In the genomic region with DNA sequence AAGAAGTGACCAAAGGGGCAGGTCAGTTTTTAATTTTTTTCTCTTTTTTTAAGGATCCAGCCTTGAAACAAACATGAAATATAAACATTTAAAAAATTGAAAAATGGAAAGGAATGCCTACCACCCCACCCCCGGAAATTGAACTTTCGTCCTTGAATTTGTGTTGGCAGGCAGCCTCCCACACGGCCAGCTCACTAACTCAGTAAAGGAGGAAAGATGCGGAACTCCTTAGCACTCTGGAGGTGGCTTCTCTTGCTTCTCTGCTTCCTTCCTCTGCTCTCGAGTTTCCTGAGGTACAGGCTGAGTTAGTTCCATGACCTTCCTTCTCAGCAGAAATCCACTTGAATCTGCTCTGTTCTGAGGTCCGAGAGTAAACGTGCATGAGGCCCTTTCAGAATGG, we compare ENCODE assay signal across 14 mouse cellular contexts. TPM values are rescaled to one million over a fixed set of nuclear protein-coding genes. Genes with fewer than 3 reads are reported as not detected.
DNase-seq lines count a peak whose midpoint lies in the region; ATAC-seq and TF ChIP-seq lines count a peak whose summit lies in the region.
"Had no signal": no experiment of that assay in that cellular context is flagged by ENCODE, and none has a peak within 500 bp of the region (broad histone marks: within the 10 kb centered on the region; RNA-seq: fewer than 3 reads in every experiment).

No protein-coding gene starts in this region.

- no peak for TF ChIP-seq POLR2A in liver, adult 2 months (IDR thresholded peaks at IDR 0.05; ENCODE audit: extremely low read depth, insufficient read depth, low read length)
- no peak for TF ChIP-seq POLR2A in embryonic fibroblast, embryonic 13.5 days (IDR thresholded peaks at IDR 0.05; ENCODE audit: low read depth, low read length)

- peaks cover 13% of the 10 kb centered on the region; the same call in 1 of the 2 replicates for H3K79me2 ChIP-seq in liver, adult 2 months (ENCODE audit: control insufficient read depth, insufficient read depth, low read length)

- no peak overlapping the region for H3K27ac ChIP-seq in heart, embryonic 10.5 days
- no peak overlapping the region for H3K27ac ChIP-seq in heart, embryonic 12.5 days (ENCODE audit: poor library complexity, severe bottlenecking)
- H3K27ac ChIP-seq in liver, adult 2 months (replicated peaks; ENCODE audit: insufficient read depth, low read depth, low read length): 0 out of 2 replicates have a peak overlapping the region, but pooled peaks have one; percentile 9
- peak overlapping the region; percentile 59 for H3K27ac ChIP-seq in embryonic fibroblast, embryonic 13.5 days (ENCODE audit: insufficient read depth, low read length)
- H3K27ac ChIP-seq: midbrain, embryonic 10.5 days had no signal

- WGBS in heart, embryonic 10.5 days: 54% methylated on average over 7 of the region's 7 CpGs
- 41% methylated on average over 7 of the region's 7 CpGs for WGBS in heart, embryonic 12.5 days
- WGBS in liver, adult 2 months: 18% methylated on average over 7 of the region's 7 CpGs

- peak; percentile 41 for DNase-seq in heart, embryonic 10.5 days (ENCODE audit: low spot score)
- peak; percentile 22 for DNase-seq in liver, adult 2 months (ENCODE audit: extremely low read depth, low read depth, low spot score)
- DNase-seq in liver (no peak), 3T3-L1 (ENCODE audit: low read depth, low spot score) (peak; percentile 42)
- DNase-seq: cerebellum, adult 9-10 months; forebrain, postnatal 0 days; gastrocnemius, postnatal 36 days; layer of hippocampus, postnatal 36 days; right cerebral cortex, postnatal 4 days had no signal

- H3K27me3 ChIP-seq in heart, embryonic 10.5 days (ENCODE audit: insufficient read depth, poor library complexity, severe bottlenecking): no peaks in the 10 kb centered on the region
- H3K27me3 ChIP-seq in heart, embryonic 12.5 days (replicated peaks): no peaks in the 10 kb centered on the region
- H3K27me3 ChIP-seq in liver, adult 2 months (ENCODE audit: control insufficient read depth, insufficient read depth, low read length): no peaks in the 10 kb centered on the region

- H3K9ac ChIP-seq in heart, embryonic 12.5 days: no peak overlapping the region
- H3K9ac ChIP-seq in liver, adult 2 months (ENCODE audit: low read depth, low read length): no peak overlapping the region
- H3K9ac ChIP-seq: forebrain, postnatal 0 days; hindbrain, embryonic 14.5 days had no signal

- no peak for ATAC-seq in heart, embryonic 12.5 days (ENCODE audit: insufficient number of reproducible peaks, low FRiP score)
- ATAC-seq in CD4-positive, CD25-positive, alpha-beta regulatory T cell, adult 4 months: no peak
- ATAC-seq: forebrain, postnatal 0 days had no signal

- H3K9me3 ChIP-seq in heart, embryonic 10.5 days: no peaks in the 10 kb centered on the region
- no peaks in the 10 kb centered on the region for H3K9me3 ChIP-seq in heart, embryonic 12.5 days (replicated peaks)
- H3K9me3 ChIP-seq: midbrain, embryonic 10.5 days had no signal

- TF ChIP-seq CTCF in liver, adult 2 months (IDR thresholded peaks at IDR 0.05; ENCODE audit: low read depth, low read length): no peak
- TF ChIP-seq CTCF in embryonic fibroblast, embryonic 13.5 days (IDR thresholded peaks at IDR 0.05; ENCODE audit: borderline replicate concordance, insufficient read depth, low read length): no peak

- H3K36me3 ChIP-seq in heart, embryonic 10.5 days: no peaks in the 10 kb centered on the region
- H3K36me3 ChIP-seq in heart, embryonic 12.5 days: no peaks in the 10 kb centered on the region
- H3K36me3 ChIP-seq in liver, adult 2 months (ENCODE audit: control insufficient read depth, insufficient read depth, low read length): peaks cover 6% of the 10 kb centered on the region; the same call in 1 of the 2 replicates
- H3K36me3 ChIP-seq: midbrain, embryonic 10.5 days had no signal

- peaks cover 34% of the 10 kb centered on the region for H3K4me1 ChIP-seq in heart, embryonic 10.5 days
- H3K4me1 ChIP-seq in heart, embryonic 12.5 days (replicated peaks): peaks cover 36% of the 10 kb centered on the region
- peaks cover 5% of the 10 kb centered on the region for H3K4me1 ChIP-seq in liver, adult 2 months (ENCODE audit: control insufficient read depth, insufficient read depth, low read length)
- peaks cover 11% of the 10 kb centered on the region for H3K4me1 ChIP-seq in embryonic fibroblast, embryonic 13.5 days (ENCODE audit: control insufficient read depth, insufficient read depth, low read length)

- H3K4me3 ChIP-seq in heart, embryonic 10.5 days: no peak overlapping the region
- H3K4me3 ChIP-seq in heart, embryonic 12.5 days: no peak overlapping the region
- no peak overlapping the region for H3K4me3 ChIP-seq in liver, adult 2 months (ENCODE audit: insufficient read depth, low read depth, low read length)
- H3K4me3 ChIP-seq in embryonic fibroblast, embryonic 13.5 days (ENCODE audit: insufficient read depth, low read length): no peak overlapping the region
- H3K4me3 ChIP-seq: midbrain, embryonic 10.5 days had no signal

- no peak overlapping the region for H3K4me2 ChIP-seq in heart, embryonic 12.5 days

RNA-seq across cellular contexts. Expression of a gene that starts 4.7 kb away (rescaled TPM):
- 20.6 and 28.8 TPM in 2 replicates for polyA plus RNA-seq in heart, embryonic 10.5 days (2016; fragmentation: Nextera tagmentation; extraction: Ambion mirVana)
- polyA plus RNA-seq in heart, embryonic 12.5 days (2016; fragmentation: Nextera tagmentation; extraction: Ambion mirVana): 19.8 and 24.6 TPM in 2 replicates
- total RNA-seq in liver, adult 2 months (2014; rRNA removed): 11.2 and 11.5 TPM in 2 replicates
- 30.2 and 51.0 TPM in 2 replicates for polyA plus RNA-seq in liver, adult 2 months (2012; rRNA removed)
- polyA plus RNA-seq in embryonic fibroblast, embryonic 13.5 days (2011; ENCODE audit: insufficient read length, low read depth, missing spikeins): 19.9 and 41.4 TPM in 2 replicates
- polyA plus RNA-seq in CD4-positive, CD25-positive, alpha-beta regulatory T cell, adult 4 months (2017; shearing (Covaris generic)): 1 to 10 TPM; 5.8 to 9.9 TPM

RNA-seq across cellular contexts. Expression of a gene that starts 37.8 kb away (rescaled TPM):
- polyA plus RNA-seq in heart, embryonic 10.5 days (2016; fragmentation: Nextera tagmentation; extraction: Ambion mirVana): 190 and 243 TPM in 2 replicates
- 166 and 167 TPM in 2 replicates for polyA plus RNA-seq in heart, embryonic 12.5 days (2016; fragmentation: Nextera tagmentation; extraction: Ambion mirVana)
- total RNA-seq in liver, adult 2 months (2014; rRNA removed): 22.8 and 27.8 TPM in 2 replicates
- polyA plus RNA-seq in liver, adult 2 months (2012; rRNA removed): 3.7 TPM in 2 replicates
- polyA plus RNA-seq in embryonic fibroblast, embryonic 13.5 days (2011; ENCODE audit: insufficient read length, low read depth, missing spikeins): 496 and 532 TPM in 2 replicates
- polyA plus RNA-seq in CD4-positive, CD25-positive, alpha-beta regulatory T cell, adult 4 months (2017; shearing (Covaris generic)): 100 to 1,000 TPM; 105 to 108 TPM

Comparison
In these comparisons a context has a peak if more than half of its experiments do, and no peak if none do; other contexts are left out.
1. H3K27ac ChIP-seq: peak in liver, adult 2 months (single experiment) and embryonic fibroblast, embryonic 13.5 days (single experiment); none in heart, embryonic 10.5 days (single experiment) and heart, embryonic 12.5 days (single experiment).
2. RNA of a gene that starts 37.8 kb away (polyA plus RNA-seq): 496 to 532 TPM in embryonic fibroblast, embryonic 13.5 days, 190 to 243 TPM in heart, embryonic 10.5 days, 166 to 167 TPM in heart, embryonic 12.5 days and 105 to 108 TPM in CD4-positive, CD25-positive, alpha-beta regulatory T cell, adult 4 months; 3.7 TPM in liver, adult 2 months; every median in the first group is over 10 times any median in the second.